ENCODE assay signal across 8 mouse cellular contexts in the genomic region with DNA sequence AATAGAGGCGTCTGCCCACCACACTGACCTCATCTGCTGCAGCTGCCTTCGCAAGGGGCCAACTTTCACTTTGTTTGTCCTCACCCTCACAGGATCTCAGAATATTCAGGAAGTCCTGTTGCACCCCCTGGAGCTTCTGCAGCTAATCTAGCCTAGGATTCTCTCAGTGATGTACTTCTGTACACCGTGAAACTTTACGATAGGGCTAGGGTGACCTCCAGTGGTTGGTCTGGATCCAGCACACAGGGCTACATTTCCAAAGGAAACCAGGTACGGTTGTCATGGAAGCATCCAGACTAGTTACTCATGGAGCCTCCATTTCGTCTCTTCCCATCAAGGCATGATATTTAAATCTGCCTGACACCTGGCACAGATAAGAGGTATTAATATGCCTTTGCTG. TPM values are rescaled to one million over a fixed set of nuclear protein-coding genes. Genes with fewer than 3 reads are reported as not detected.
A peak's percentile ranks its signal among the peaks of the same experiment; 100 is the strongest.
DNase-seq lines count a peak whose midpoint lies in the region; ATAC-seq and TF ChIP-seq lines count a peak whose summit lies in the region.

No protein-coding gene starts in this region.

- TF ChIP-seq CTCF in heart, adult 2 months (IDR thresholded peaks at IDR 0.05), result peak; percentile 74

- ATAC-seq in kidney, embryonic 14.5 days (ENCODE audit: low FRiP score, low TSS enrichment), result peak; percentile 92
- ATAC-seq in limb, embryonic 11.5 days (ENCODE audit: insufficient number of reproducible peaks, low FRiP score, low TSS enrichment, low read depth), result peak; percentile 86
- peak; percentile 96 for ATAC-seq in midbrain, embryonic 16.5 days

- TF ChIP-seq EP300 in heart, adult 2 months (IDR thresholded peaks at IDR 0.05; ENCODE audit: insufficient read depth, low read depth, low read length), result no peak

- intact Hi-C loops in heart, adult 2 months (cut with DNase I), result loop anchor here (2.0 kb wide), 1 partner anchor 235 kb away; no protein-coding TSS in a partner anchor

- no peaks in the 10 kb centered on the region for H3K4me1 ChIP-seq in heart, adult 2 months (ENCODE audit: control insufficient read depth, insufficient read depth, low read length)
- no peaks in the 10 kb centered on the region; the same call in 1 of the 2 replicates for H3K4me1 ChIP-seq in kidney, embryonic 14.5 days (ENCODE audit: control insufficient read depth, insufficient read depth, low read length)
- no peaks in the 10 kb centered on the region for H3K4me1 ChIP-seq in limb, embryonic 11.5 days (ENCODE audit: control insufficient read depth, insufficient read depth, low read length)
- H3K4me1 ChIP-seq in midbrain, embryonic 16.5 days (ENCODE audit: control insufficient read depth, insufficient read depth, low read length), result peaks cover 3% of the 10 kb centered on the region; the same call in 1 of the 2 replicates

- no peak overlapping the region for H3K4me2 ChIP-seq in kidney, embryonic 14.5 days (replicated peaks; ENCODE audit: low read depth, low read length)
- H3K4me2 ChIP-seq in limb, embryonic 11.5 days (ENCODE audit: low read depth, severe bottlenecking), result no peak overlapping the region
- H3K4me2 ChIP-seq in midbrain, embryonic 16.5 days (ENCODE audit: low read length), result 0 out of 2 replicates have a peak overlapping the region, but pooled peaks have one; percentile 0

- no peak overlapping the region for H3K27ac ChIP-seq in heart, adult 2 months
- H3K27ac ChIP-seq in kidney, embryonic 14.5 days (ENCODE audit: low read depth, low read length), result no peak overlapping the region
- H3K27ac ChIP-seq in limb, embryonic 11.5 days (replicated peaks; ENCODE audit: low read depth, low read length), result no peak overlapping the region
- no peak overlapping the region for H3K27ac ChIP-seq in midbrain, embryonic 16.5 days (ENCODE audit: low read length)

- TF ChIP-seq POLR2A in heart, adult 2 months (IDR thresholded peaks at IDR 0.05; ENCODE audit: insufficient read depth, low read depth, low read length), result no peak

- 14% methylated on average over 6 of the region's 6 CpGs for WGBS in heart, adult 2 months
- 18% methylated on average over 6 of the region's 6 CpGs for WGBS in kidney, embryonic 14.5 days
- WGBS in limb, embryonic 11.5 days, result 25% methylated on average over 6 of the region's 6 CpGs
- WGBS in midbrain, embryonic 16.5 days, result 28% methylated on average over 6 of the region's 6 CpGs

- H3K36me3 ChIP-seq in heart, adult 2 months (ENCODE audit: control insufficient read depth, insufficient read depth, low read length), result no peaks in the 10 kb centered on the region
- H3K36me3 ChIP-seq in kidney, embryonic 14.5 days (ENCODE audit: control insufficient read depth, insufficient read depth, low read length), result no peaks in the 10 kb centered on the region
- no peaks in the 10 kb centered on the region for H3K36me3 ChIP-seq in limb, embryonic 11.5 days (ENCODE audit: control insufficient read depth, insufficient read depth, low read length)
- no peaks in the 10 kb centered on the region for H3K36me3 ChIP-seq in midbrain, embryonic 16.5 days (ENCODE audit: control insufficient read depth, insufficient read depth, low read length)

- no peak overlapping the region for H3K4me3 ChIP-seq in heart, adult 2 months
- no peak overlapping the region for H3K4me3 ChIP-seq in kidney, embryonic 14.5 days (ENCODE audit: low read length)
- H3K4me3 ChIP-seq in limb, embryonic 11.5 days (ENCODE audit: low read depth, low read length), result no peak overlapping the region
- no peak overlapping the region for H3K4me3 ChIP-seq in midbrain, embryonic 16.5 days (ENCODE audit: low read depth, low read length)

- DNase-seq in thymus, postnatal 4 days, result peak; percentile 21
- no peak for DNase-seq in thymus, postnatal 36 days
- DNase-seq in embryo, embryonic 11 days, result peak; percentile 81
- DNase-seq in heart, adult 2 months, result peak; percentile 26 to 51
- DNase-seq in limb, embryonic 11.5 days (ENCODE audit: low spot score), result peak; percentile 71
- DNase-seq in testis, postnatal 14 days (ENCODE audit: low spot score), result peak; percentile 8

- H3K9ac ChIP-seq in heart, adult 2 months (ENCODE audit: low read depth, low read length), result no peak overlapping the region
- H3K9ac ChIP-seq in kidney, embryonic 14.5 days (ENCODE audit: low read depth, low read length), result no peak overlapping the region
- no peak overlapping the region for H3K9ac ChIP-seq in limb, embryonic 11.5 days (ENCODE audit: low read length)
- H3K9ac ChIP-seq in midbrain, embryonic 16.5 days (ENCODE audit: low read depth, low read length), result no peak overlapping the region

- H3K9me3 ChIP-seq in kidney, embryonic 14.5 days (ENCODE audit: control insufficient read depth, low read length), result no peaks in the 10 kb centered on the region
- no peaks in the 10 kb centered on the region for H3K9me3 ChIP-seq in limb, embryonic 11.5 days (ENCODE audit: control insufficient read depth, low read length)
- no peaks in the 10 kb centered on the region for H3K9me3 ChIP-seq in midbrain, embryonic 16.5 days (replicated peaks; ENCODE audit: control insufficient read depth, low read length, poor library complexity, severe bottlenecking)

- H3K79me2 ChIP-seq in heart, adult 2 months (replicated peaks; ENCODE audit: control insufficient read depth, insufficient read depth, low read length), result no peaks in the 10 kb centered on the region

- no peaks in the 10 kb centered on the region for H3K27me3 ChIP-seq in heart, adult 2 months (ENCODE audit: control insufficient read depth, insufficient read depth, low read length)
- no peaks in the 10 kb centered on the region for H3K27me3 ChIP-seq in kidney, embryonic 14.5 days (ENCODE audit: control insufficient read depth, insufficient read depth, low read length)
- H3K27me3 ChIP-seq in limb, embryonic 11.5 days (ENCODE audit: control insufficient read depth, insufficient read depth, low read length), result no peaks in the 10 kb centered on the region
- no peaks in the 10 kb centered on the region for H3K27me3 ChIP-seq in midbrain, embryonic 16.5 days (ENCODE audit: control insufficient read depth, insufficient read depth, low read depth, low read length)

RNA-seq across cellular contexts. Expression of gene Otor, which starts 15.5 kb away (rescaled TPM):
- not detected for total RNA-seq in heart, adult 2 months (2021)
- not detected in 2 replicates for polyA plus RNA-seq in heart, adult 2 months (2012; rRNA removed)
- 0.23 and 0.41 TPM in 2 replicates for polyA plus RNA-seq in kidney, embryonic 14.5 days (2014; fragmentation: Nextera tagmentation; extraction: Ambion mirVana)
- 5.8 and 6.6 TPM in 2 replicates for polyA plus RNA-seq in limb, embryonic 11.5 days (2014; fragmentation: Nextera tagmentation; extraction: Ambion mirVana)
- polyA plus RNA-seq in midbrain, embryonic 16.5 days (2015; fragmentation: Nextera tagmentation; extraction: Ambion mirVana), result 0.98 and 1.8 TPM in 2 replicates

RNA-seq across cellular contexts. Expression of gene Snrpb2, which starts 30.9 kb away (rescaled TPM):
- total RNA-seq in heart, adult 2 months (2021), result 10 to 100 TPM; 20.6 to 21.2 TPM
- polyA plus RNA-seq in heart, adult 2 months (2012; rRNA removed), result 3.9 and 7.8 TPM in 2 replicates
- 102 and 136 TPM in 2 replicates for polyA plus RNA-seq in kidney, embryonic 14.5 days (2014; fragmentation: Nextera tagmentation; extraction: Ambion mirVana)
- polyA plus RNA-seq in limb, embryonic 11.5 days (2014; fragmentation: Nextera tagmentation; extraction: Ambion mirVana), result 150 and 154 TPM in 2 replicates
- 47.5 and 51.3 TPM in 2 replicates for polyA plus RNA-seq in midbrain, embryonic 16.5 days (2015; fragmentation: Nextera tagmentation; extraction: Ambion mirVana)

Comparison
In these comparisons a context has a peak if more than half of its experiments do, and no peak if none do; other contexts are left out.
1. DNase-seq: peak in thymus, postnatal 4 days (single experiment), embryo, embryonic 11 days (single experiment), heart, adult 2 months (2 of 2), limb, embryonic 11.5 days (single experiment) and testis, postnatal 14 days (single experiment); none in thymus, postnatal 36 days (0 of 2).
2. Peak in every context shown above with its lines, with median percentiles within 50 percentile points of each other: ATAC-seq.